Mouse (Mus musculus) kidney, adult 11 months (tissue): ENCODE results near the gene AI182371.

Experiments
- DNase-seq: peaks from one replicate; pipeline ENCODE4 v3.0.0; 2022

Gene AI182371

DNA sequence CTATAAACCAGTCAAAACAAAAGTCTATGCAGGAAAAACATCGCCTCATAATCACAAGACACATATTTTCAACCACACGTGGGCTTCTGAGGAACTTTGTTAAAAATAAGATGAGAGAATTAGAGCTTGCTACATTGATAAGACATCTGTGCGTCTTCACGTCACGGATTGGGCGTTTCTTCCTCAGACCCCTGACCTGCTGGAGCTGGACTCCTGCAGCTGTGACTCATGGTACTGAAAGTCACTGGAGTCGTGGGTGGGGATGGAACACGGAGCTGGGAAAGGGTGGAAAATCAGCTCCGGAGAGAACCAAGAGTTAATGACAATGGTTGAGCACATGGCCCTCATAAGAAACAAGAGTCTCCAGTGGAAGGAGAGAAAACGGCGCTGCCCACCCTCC, 34.2 kb downstream of the AI182371 start:
- no peak for DNase-seq

DNA sequence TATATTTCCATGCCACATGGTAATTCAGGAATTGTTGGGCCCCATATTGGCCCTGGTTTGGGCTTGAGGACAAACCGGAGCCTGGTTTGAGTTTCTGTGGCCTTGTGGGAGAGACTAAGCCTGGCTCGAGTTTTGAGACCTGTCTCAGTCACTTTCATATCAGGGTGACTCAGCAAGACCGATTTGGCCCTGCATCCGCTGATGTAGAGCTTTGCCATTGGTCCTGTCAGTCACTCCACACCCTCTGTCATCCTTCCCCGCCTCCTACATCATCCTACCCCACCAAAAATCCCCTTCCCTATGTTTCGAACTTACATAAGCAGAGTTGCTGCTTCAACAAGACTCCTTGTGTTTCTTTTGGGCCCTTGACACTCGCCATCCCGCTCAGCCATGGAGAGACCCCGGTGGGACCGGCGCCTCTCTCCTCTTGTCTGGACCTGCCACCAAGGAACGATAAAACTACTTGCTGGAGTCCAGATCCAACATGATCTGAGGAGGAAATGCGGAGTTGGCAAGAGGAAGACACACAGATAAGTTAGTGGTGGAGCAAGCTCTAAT, 34.7 kb downstream of the AI182371 start:
- DNase-seq = no peak

DNA sequence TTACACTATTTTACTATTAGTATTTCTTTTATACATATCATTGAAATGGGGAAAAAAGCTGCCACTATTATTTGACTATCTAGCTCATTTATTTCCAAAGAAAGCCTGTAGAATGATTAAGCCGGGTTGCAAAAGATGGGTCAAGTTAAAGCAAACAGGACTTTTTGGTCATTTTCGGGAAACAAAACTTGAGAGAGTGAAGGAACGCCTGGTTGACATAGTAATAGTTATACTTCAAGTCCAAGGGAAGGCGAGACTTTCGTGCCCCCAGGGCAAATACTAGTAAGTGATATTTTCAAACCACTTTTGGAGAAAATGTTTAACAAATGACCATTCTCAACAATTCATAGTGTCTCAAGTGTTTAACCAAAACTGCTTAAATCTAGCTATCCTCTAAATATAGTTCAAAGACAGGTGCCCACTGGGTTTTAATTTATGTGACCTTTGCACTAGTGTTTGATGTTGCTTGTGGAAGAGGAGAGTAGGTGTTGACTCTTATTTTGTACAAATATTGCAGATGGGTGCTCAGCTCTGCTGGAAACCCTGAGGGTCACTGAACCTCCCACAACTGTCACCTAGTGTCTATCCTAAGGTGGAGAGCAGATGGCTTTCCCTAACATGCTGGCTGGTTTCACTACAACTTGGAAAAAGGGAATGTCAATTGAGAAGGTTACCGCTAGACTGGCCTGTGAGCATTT, 37.9 kb downstream of the AI182371 start:
- DNase-seq = no peak

DNA sequence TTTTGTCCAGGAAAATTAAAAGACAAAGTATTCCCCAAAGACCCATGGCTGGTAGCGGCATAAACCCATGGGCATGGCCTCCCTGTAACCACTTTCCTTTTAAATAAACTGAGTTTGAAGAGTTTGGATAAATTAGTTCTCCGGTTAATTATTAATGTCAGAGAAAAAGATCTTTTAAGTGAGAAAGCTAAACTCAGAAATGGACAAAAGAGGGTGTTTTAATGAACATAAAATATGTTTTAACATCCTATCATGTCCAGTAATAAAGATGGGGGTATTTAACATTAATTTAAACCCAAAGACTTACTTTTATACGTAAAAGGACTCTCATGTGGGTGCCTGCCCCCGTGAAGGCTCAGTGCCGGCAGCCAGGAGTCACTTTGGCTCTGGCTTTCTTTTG, 40.0 kb downstream of the AI182371 start, which contains the start of gene Hc:
TSS of gene Hc (minus strand) at position 101 of the 400 bp plus-strand sequence.
- no peak for DNase-seq

DNA sequence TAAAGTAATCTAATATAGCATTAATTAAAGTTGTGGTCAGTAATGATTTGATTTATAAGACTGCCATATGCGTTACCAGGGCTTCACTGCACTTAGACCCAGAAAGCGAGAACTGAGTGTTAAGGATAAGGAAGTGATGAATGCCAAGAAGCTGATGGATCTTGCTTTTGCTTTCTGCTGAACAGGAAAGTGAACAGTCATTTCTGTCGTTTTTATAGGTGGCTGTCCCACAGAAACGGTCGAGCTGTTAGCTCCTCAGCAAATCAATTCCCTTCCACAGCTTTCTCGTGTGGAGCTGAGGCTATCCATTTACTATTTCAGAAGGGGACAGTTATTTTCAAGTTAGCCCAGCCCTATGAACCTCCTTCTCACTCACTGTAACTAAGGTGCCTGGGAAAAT, 40.4 kb downstream of the AI182371 start:
- DNase-seq = no peak

DNA sequence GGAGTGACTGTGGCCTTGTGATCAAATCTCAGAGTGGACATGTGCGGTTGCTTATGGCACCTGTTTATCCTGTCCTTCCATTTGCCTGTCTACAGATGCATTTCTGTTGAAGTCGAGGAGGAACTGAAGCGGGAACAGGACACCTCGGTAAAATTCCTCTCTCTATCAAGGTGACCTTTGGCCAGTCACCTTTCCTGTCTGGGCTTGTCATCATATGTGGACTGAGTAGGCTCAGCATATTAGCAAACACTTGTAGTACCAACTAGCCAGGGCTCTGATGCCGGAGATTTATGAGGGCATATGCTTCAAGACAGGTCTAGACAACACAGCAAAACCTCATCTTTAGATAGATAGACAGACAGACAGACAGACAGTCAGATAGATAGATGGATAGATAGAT, 41.1 kb downstream of the AI182371 start:
- no peak for DNase-seq

DNA sequence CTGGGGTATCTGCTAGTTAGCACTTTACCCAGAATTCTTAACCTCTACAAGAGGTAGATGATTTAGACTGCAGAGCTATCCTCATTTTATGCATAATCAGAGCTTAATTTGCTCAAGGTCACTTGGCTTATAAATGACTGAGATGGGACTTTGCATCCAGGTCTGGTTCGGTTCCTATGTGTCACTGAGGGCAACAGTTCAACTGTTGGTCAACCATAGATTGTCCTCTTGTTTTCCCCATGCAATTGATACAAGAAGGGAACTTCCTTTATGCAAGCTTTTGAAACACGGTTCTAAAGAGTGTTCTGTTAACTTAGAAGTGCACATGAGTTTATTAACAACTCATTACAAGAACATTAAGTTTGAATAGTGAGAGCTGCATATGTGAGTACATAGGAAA, 43.0 kb downstream of the AI182371 start:
- DNase-seq = no peak

DNA sequence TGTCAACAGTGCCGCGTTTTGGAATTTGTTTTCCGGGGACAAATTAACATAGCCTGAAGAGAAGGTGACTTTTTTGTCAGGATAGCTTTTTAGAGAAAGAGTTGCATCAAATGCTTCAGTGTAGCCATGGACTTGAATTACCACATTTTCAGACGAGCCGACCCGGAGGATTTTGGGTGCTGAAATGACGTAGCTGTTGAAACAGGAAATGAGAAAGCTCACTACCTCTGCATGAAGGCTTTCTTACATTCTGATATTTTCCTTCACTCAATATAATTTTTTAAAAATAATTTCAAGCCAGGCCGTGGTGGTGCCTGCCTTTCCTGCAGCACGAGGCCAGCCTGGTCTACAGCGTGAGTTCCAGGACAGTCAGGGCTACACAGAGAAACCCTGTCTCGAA, 44.1 kb downstream of the AI182371 start:
- DNase-seq = no peak

DNA sequence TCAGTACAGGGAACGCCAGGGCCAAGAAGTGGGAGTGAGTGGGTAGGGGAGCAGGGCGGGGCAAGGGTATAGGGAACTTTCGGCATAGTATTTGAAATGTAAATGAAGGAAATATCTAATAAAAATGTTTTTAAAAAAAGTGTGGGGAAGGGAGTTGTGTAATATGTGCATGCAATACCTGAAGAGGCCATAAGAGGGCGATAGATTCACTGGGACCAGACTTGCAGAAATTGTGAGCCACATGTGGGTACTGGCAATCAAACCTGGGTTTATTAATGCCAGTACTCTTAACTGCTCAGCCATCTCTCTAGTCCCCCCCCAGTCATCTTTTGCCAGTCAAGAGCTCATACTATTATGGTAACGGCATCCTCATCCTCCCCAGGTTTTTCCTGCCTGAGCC, 52.5 kb downstream of the AI182371 start:
- no peak for DNase-seq

DNA sequence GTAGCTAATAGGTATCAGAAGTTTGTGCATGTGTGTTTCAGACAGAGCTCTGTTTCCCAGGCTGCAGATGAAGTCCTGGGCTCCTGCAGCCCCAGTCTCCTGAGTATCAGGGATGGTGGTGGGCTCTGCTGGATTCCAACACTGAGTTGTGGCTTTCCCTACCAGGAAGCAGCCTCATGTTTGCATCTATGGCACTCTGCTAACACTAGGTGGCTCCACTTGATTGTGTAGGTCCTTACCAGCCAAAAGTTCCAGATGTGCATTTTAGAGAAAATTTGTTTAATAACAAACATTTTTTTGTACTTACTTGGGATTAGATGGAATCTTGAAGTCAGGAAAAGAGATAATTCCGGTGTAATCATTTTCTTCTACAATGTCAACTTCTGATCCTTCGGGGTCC, 56.4 kb downstream of the AI182371 start:
- DNase-seq = no peak

DNA sequence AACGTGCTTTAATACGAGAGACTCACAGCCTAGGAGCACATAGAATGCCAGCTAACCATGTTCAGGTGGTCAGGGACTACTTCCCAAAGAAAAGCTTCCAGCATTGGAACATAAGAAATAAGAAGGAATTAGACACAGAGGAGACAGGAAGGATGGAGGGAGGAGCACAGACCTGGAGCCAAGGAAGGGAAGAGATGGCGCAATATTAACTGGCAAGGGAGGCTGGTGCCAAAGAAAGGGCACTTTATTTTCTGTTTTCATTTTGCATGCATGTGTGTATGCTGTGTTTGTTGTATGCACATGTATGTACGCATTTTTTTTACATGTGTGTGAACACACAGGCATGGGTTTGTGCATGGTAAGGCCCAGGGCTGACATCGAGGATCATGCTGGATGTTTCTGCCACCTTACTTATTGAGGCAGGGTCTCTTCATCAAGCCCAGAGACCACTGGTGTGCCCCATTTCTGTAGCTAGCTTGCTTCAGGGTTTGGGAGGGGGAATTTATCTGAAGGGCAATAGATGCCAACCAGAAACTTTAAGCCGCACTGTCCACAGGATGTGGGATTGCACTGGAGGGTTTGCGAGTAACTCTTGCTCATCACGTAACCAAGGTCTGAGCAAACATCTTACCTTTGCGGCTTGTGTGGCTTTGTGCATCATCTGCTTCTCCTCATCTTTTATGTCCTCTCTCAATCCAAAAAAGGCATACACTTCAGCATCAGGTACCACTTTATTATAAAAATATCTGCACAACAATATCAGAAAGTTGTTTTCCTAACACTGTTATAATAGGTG, 62.6 kb downstream of the AI182371 start:
- no peak for DNase-seq
